Mouse (Mus musculus): ENCODE measurements around the gene Timm9. TPM values are rescaled to one million over a fixed set of nuclear protein-coding genes. Genes with fewer than 3 reads are reported as not detected.

Gene Timm9
- total and polyA plus RNA-seq, 2 experiments from 2014 or later: 40.3 to 111 TPM

DNA sequence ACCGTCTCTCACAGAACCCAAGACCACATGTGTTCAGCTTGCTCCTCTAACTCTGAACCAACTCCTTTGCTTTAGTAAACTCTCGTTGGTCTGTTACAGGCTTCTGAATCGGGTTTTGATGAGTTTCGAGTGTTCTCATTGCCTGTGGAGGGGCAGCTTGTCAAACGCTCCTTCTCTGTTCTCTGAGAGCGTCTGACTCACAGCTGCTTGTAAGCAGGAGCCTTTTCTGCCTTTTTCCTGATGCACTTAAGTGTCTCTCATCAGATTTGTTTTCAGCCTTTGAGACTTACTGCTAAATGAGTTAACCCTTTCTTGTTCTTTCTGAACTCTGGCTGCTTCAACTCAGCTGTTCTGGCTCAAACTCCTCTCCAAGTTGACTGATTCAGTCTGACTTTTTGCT, 21.5 kb upstream of the Timm9 start:
- Histone ChIP-seq H3K9ac (replicated peaks; ENCODE audit: low read depth, low read length) (no peak overlapping the region), H3K4me3 (ENCODE audit: low read depth, low read length) (no peak overlapping the region), H3K27me3 (ENCODE audit: control insufficient read depth, insufficient read depth, low read length) (no peaks in the 10 kb centered on the region), H3K4me2 (ENCODE audit: low read depth, low read length) (no peak overlapping the region), H3K4me1 (ENCODE audit: control insufficient read depth, insufficient read depth) (no peaks in the 10 kb centered on the region), H3K36me3 (replicated peaks; ENCODE audit: control insufficient read depth, insufficient read depth, low read length) (peaks cover 78% of the 10 kb centered on the region), H3K9me3 (replicated peaks; ENCODE audit: control insufficient read depth, low read length) (no peaks in the 10 kb centered on the region), H3K27ac (ENCODE audit: low read depth) (no peak overlapping the region)
- WGBS: 88% methylated on average over 6 of the region's 6 CpGs
- no peak for ATAC-seq (ENCODE audit: insufficient read depth, low read depth)
- TF ChIP-seq EP300 (IDR thresholded peaks at IDR 0.05; ENCODE audit: low read depth) (no peak), CTCF (IDR thresholded peaks at IDR 0.05; ENCODE audit: low read depth) (no peak)
- DNase-seq (ENCODE audit: low spot score): no peak

DNA sequence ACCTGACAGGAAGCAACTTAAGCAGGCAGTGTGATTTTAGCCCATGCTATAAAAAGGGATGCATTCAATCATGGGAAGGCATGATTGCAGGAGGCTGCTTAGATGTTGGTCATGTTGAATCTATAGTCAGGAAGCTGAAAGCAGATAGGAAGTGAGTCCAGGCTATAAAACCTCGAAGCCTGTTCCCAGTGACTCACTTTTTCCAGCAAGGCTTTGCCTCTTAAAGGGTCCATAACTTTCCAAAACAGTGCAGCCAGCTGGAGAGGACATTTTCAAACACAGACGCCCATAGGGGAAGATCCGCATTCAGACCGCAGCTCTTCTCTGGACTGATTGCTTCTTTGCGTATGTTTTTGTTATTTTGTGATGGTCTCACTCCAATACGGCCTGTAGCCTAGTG, 18.5 kb upstream of the Timm9 start:
- ATAC-seq (ENCODE audit: insufficient read depth, low read depth): no peak
- Histone ChIP-seq H3K4me2 (ENCODE audit: low read depth, low read length) (no peak overlapping the region), H3K9me3 (replicated peaks; ENCODE audit: control insufficient read depth, low read length) (no peaks in the 10 kb centered on the region), H3K27me3 (ENCODE audit: control insufficient read depth, insufficient read depth, low read length) (no peaks in the 10 kb centered on the region), H3K4me1 (ENCODE audit: control insufficient read depth, insufficient read depth) (no peaks in the 10 kb centered on the region), H3K27ac (ENCODE audit: low read depth) (no peak overlapping the region), H3K36me3 (replicated peaks; ENCODE audit: control insufficient read depth, insufficient read depth, low read length) (peaks cover 74% of the 10 kb centered on the region), H3K4me3 (ENCODE audit: low read depth, low read length) (no peak overlapping the region), H3K9ac (replicated peaks; ENCODE audit: low read depth, low read length) (no peak overlapping the region)
- no peak for DNase-seq (ENCODE audit: low spot score)
- TF ChIP-seq EP300 (IDR thresholded peaks at IDR 0.05; ENCODE audit: low read depth): no peak
- no peak for TF ChIP-seq CTCF (IDR thresholded peaks at IDR 0.05; ENCODE audit: low read depth)
- 87% methylated on average over 6 of the region's 6 CpGs for WGBS

DNA sequence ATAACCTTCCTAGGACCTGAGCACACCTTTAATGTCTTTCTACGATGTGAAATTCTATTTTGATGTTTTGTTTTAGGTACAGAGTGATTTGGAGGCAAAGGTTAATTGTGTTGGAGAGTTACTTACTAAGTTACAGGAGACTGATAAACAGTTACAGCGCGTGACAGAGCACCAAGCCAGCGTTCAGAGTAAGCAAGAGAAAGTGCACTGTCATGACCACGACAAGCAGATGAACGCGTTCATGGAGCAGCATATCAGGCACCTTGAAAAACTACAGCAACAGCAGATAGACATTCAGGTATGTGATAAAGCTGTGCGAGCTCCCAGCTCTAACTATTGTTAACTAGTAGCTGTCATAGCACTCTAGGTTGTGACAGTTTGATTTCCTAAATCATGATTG, 13.7 kb upstream of the Timm9 start:
- Histone ChIP-seq H3K9ac (replicated peaks; ENCODE audit: low read depth, low read length) (no peak overlapping the region), H3K9me3 (replicated peaks; ENCODE audit: control insufficient read depth, low read length) (no peaks in the 10 kb centered on the region), H3K4me1 (ENCODE audit: control insufficient read depth, insufficient read depth) (no peaks in the 10 kb centered on the region), H3K4me2 (ENCODE audit: low read depth, low read length) (no peak overlapping the region), H3K27me3 (ENCODE audit: control insufficient read depth, insufficient read depth, low read length) (no peaks in the 10 kb centered on the region), H3K36me3 (replicated peaks; ENCODE audit: control insufficient read depth, insufficient read depth, low read length) (peaks cover 69% of the 10 kb centered on the region), H3K4me3 (ENCODE audit: low read depth, low read length) (no peak overlapping the region), H3K27ac (ENCODE audit: low read depth) (no peak overlapping the region)
- no peak for DNase-seq (ENCODE audit: low spot score)
- TF ChIP-seq EP300 (IDR thresholded peaks at IDR 0.05; ENCODE audit: low read depth): no peak
- TF ChIP-seq CTCF (IDR thresholded peaks at IDR 0.05; ENCODE audit: low read depth): no peak
- no peak for ATAC-seq (ENCODE audit: insufficient read depth, low read depth)
- whole genome bisulfite sequencing: 91% methylated on average over 8 of the region's 8 CpGs

DNA sequence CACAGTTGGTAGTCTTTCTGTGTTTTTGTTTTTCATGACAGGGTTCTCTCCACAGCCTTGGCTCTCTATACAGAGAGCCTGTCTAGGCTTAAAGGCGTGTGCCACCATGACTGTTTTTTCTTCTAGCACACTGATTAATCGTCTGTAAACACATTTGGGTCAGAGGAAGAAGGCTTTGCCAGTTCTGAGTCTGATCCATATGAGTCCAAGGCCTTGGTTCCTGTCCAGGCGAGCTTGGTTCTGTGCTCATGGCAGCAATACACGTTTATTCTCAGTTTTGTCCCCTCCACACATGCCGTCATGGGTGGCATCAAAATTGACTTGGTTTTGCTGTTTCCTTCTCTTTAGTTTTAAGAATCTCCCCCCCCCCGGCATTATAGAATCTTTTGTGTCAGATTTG, 13.0 kb upstream of the Timm9 start:
- peaks cover 70% of the 10 kb centered on the region for H3K36me3 ChIP-seq (replicated peaks; ENCODE audit: control insufficient read depth, insufficient read depth, low read length)

DNA sequence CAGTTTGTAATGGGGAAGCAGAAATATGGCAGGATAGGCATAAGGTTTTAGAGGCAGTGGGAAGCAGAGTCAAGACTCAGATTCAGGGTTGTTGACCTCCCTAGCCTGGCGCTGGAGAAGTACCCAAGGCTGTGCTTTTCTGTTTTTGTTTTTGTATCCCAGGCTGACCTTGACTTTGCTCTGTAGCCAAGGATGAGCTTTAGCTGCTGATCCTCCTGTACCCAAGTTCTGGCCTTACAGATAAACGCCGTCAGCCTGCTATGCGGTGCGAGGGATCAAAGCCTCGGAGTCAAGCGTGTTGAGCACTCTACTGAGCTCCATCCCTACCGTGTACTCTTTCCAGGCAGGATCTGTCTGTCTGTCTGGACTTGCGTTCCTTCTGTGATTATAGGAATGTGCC, 12.3 kb upstream of the Timm9 start:
- Histone ChIP-seq H3K9me3 (replicated peaks; ENCODE audit: control insufficient read depth, low read length) (no peaks in the 10 kb centered on the region), H3K27me3 (ENCODE audit: control insufficient read depth, insufficient read depth, low read length) (no peaks in the 10 kb centered on the region), H3K36me3 (replicated peaks; ENCODE audit: control insufficient read depth, insufficient read depth, low read length) (peaks cover 73% of the 10 kb centered on the region), H3K4me1 (ENCODE audit: control insufficient read depth, insufficient read depth) (no peaks in the 10 kb centered on the region), H3K9ac (replicated peaks; ENCODE audit: low read depth, low read length) (no peak overlapping the region), H3K4me3 (ENCODE audit: low read depth, low read length) (no peak overlapping the region), H3K27ac (ENCODE audit: low read depth) (no peak overlapping the region), H3K4me2 (ENCODE audit: low read depth, low read length) (no peak overlapping the region)
- TF ChIP-seq CTCF (IDR thresholded peaks at IDR 0.05; ENCODE audit: low read depth): no peak
- no peak for TF ChIP-seq EP300 (IDR thresholded peaks at IDR 0.05; ENCODE audit: low read depth)
- no peak for DNase-seq (ENCODE audit: low spot score)
- no peak for ATAC-seq (ENCODE audit: insufficient read depth, low read depth)
- 91% methylated on average over 9 of the region's 9 CpGs for WGBS

More for the DNA sequence above, 13.0 kb upstream of the Timm9 start:
- H3K4me2 ChIP-seq (ENCODE audit: low read depth, low read length): no peak overlapping the region
- DNase-seq (ENCODE audit: low spot score) (no peak), ATAC-seq (ENCODE audit: insufficient read depth, low read depth) (no peak)
- H3K4me3 ChIP-seq (ENCODE audit: low read depth, low read length): no peak overlapping the region
- H3K9ac ChIP-seq (replicated peaks; ENCODE audit: low read depth, low read length): no peak overlapping the region
- H3K27me3 ChIP-seq (ENCODE audit: control insufficient read depth, insufficient read depth, low read length): no peaks in the 10 kb centered on the region
- TF ChIP-seq CTCF (IDR thresholded peaks at IDR 0.05; ENCODE audit: low read depth) (no peak), EP300 (IDR thresholded peaks at IDR 0.05; ENCODE audit: low read depth) (no peak)
- H3K4me1 ChIP-seq (ENCODE audit: control insufficient read depth, insufficient read depth): no peaks in the 10 kb centered on the region
- no peak overlapping the region for H3K27ac ChIP-seq (ENCODE audit: low read depth)
- H3K9me3 ChIP-seq (replicated peaks; ENCODE audit: control insufficient read depth, low read length): no peaks in the 10 kb centered on the region
- WGBS: 91% methylated on average over 6 of the region's 6 CpGs

DNA sequence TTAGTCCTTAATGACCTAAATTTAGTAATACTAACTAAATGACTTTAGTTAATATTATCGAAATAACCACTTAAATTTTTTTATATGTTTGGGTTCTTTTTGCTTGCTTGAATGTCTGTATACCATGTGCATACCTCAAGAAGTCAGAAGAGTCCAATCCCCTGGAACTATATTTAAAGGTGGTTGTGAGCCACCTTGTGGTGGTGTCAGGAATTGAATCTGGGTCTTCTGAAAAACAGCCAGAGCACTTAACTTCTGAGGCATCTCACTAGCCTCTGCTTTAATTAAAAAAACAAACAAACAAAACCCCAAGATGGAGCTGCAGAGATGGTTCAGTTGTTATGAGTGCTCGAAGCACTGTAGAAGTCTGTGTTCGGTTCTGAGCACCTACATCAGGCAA, 11.2 kb upstream of the Timm9 start:
- Histone ChIP-seq H3K27ac (ENCODE audit: low read depth) (no peak overlapping the region), H3K4me1 (ENCODE audit: control insufficient read depth, insufficient read depth) (no peaks in the 10 kb centered on the region), H3K4me3 (ENCODE audit: low read depth, low read length) (no peak overlapping the region), H3K4me2 (ENCODE audit: low read depth, low read length) (no peak overlapping the region), H3K9ac (replicated peaks; ENCODE audit: low read depth, low read length) (no peak overlapping the region), H3K9me3 (replicated peaks; ENCODE audit: control insufficient read depth, low read length) (no peaks in the 10 kb centered on the region), H3K36me3 (replicated peaks; ENCODE audit: control insufficient read depth, insufficient read depth, low read length) (peaks cover 73% of the 10 kb centered on the region), H3K27me3 (ENCODE audit: control insufficient read depth, insufficient read depth, low read length) (no peaks in the 10 kb centered on the region)
- ATAC-seq (ENCODE audit: insufficient read depth, low read depth): no peak
- peak; percentile 56 for TF ChIP-seq CTCF (IDR thresholded peaks at IDR 0.05; ENCODE audit: low read depth)
- TF ChIP-seq EP300 (IDR thresholded peaks at IDR 0.05; ENCODE audit: low read depth): no peak
- 57% methylated on average over 3 of the region's 3 CpGs for WGBS
- peak; percentile 35 for DNase-seq (ENCODE audit: low spot score)

Data from heart, postnatal 0 days (tissue).